Mouse (Mus musculus) gastrocnemius, postnatal 36 days (tissue): ENCODE results near the gene Phf12. TPM values are rescaled to one million over a fixed set of nuclear protein-coding genes. Genes with fewer than 3 reads are reported as not detected.

Experiments used
- DNase-seq, 2 experiments: peaks; one replicate each; pipeline ENCODE4 v3.0.0; 2022
- intact Hi-C: fragments of 180-260 bp; cut with DNase I; formaldehyde crosslinking; loops from one replicate; pipeline ENCODE4 v1.15.1; 2025
- total RNA-seq, 2 experiments: library from RNA; stranded (reverse); gene quantifications; 2 replicates each; pipeline ENCODE4 v1.2.3; 2021

The Phf12 gene
- total RNA-seq, 2 experiments from 2014 or later, result 10.7 to 14.1 TPM

- intact Hi-C loops, result loop anchor here (2.0 to 5.0 kb wide), 2 partner anchors 120 to 142 kb away; no protein-coding TSS in a partner anchor
- peak in 1 of 2 experiments; percentile 46 for DNase-seq
These were observed 15.4 kb upstream of the Phf12 start for GRCm38 (mm10) chr11:77967114-77967513.

- intact Hi-C loops, result loop anchor here (5.0 kb wide), 1 partner anchor 121 kb away; no protein-coding TSS in a partner anchor
- DNase-seq, result no peak
These were observed 13.8 kb upstream of the Phf12 start for GRCm38 (mm10) chr11:77968786-77969185.

DNA sequence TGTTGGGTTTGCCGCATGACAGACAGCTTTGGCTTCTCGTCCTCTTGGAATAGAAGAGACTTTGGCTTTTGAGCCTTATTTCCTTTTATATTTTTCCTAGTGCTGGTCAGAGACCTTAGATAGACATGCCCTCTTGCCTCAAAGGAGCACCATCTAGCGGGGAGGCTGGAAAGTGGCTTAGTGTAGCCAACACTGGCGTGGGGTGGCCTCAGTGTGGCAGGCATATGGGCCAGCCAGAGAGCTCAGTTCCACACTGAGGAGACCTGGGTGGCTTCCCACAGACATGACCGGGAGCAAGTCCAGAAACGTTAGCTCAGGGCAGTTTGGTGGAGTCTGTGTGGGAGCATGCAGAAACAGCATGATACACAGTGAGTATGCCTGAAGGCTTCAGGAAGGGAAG, 11.8 kb upstream of the Phf12 start:
- DNase-seq, result no peak
- intact Hi-C loops, result loop anchor here (5.0 kb wide), 1 partner anchor 233 kb away; no protein-coding TSS in a partner anchor

DNA sequence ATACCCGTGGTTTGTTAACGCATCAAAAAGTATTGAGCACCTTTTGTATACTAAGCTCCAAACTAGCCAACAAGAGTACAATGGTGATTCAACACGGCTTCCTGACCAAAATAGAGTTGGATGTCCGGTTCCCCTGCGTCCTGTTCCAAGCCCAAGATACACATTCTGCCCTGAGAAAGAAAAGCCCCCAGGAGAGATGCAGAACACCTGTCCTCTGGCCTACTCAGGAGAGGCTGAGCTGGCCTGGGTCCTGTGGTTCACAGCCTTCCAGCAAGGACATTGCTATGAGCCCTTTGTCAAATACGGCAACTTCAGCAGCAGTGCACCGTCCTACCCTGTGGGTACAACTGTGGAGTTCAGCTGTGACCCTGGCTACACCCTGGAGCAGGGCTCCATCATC, 9.0 kb upstream of the Phf12 start:
- intact Hi-C loops, result loop anchor here (5.0 kb wide), 1 partner anchor 236 kb away; no protein-coding TSS in a partner anchor

DNA sequence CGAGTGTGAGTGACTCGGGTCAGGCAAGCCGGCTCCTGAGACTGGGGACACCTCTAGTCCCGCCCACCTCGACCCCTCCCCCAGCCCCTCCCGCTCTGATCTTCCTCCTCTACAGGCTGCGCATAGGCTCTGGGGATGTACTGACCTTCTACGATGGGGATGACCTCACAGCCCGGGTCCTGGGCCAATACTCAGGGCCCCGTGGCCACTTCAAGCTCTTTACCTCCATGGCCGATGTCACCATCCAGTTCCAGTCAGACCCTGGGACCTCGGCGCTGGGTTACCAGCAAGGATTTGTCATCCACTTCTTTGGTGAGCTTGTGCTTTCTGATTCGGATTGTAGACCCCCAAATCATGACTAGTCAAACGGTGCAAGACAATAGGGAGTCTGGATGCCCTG, 8.2 kb upstream of the Phf12 start:
- DNase-seq, result no peak
- intact Hi-C loops, result loop anchor here (5.0 kb wide), 1 partner anchor 237 kb away; no protein-coding TSS in a partner anchor

More for the DNA sequence above, 9.0 kb upstream of the Phf12 start:
- DNase-seq, result no peak

GRCm38 (mm10) chr11:77975873-77976272, 6.7 kb upstream of the Phf12 start:
- no peak for DNase-seq
- intact Hi-C loops, result no loop called here

GRCm38 (mm10) chr11:77978161-77978560, 4.4 kb upstream of the Phf12 start:
- DNase-seq, result no peak
- intact Hi-C loops, result no loop called here

- no peak for DNase-seq
- intact Hi-C loops, result no loop called here
These were observed 3.2 kb upstream of the Phf12 start for GRCm38 (mm10) chr11:77979221-77979809.

DNA sequence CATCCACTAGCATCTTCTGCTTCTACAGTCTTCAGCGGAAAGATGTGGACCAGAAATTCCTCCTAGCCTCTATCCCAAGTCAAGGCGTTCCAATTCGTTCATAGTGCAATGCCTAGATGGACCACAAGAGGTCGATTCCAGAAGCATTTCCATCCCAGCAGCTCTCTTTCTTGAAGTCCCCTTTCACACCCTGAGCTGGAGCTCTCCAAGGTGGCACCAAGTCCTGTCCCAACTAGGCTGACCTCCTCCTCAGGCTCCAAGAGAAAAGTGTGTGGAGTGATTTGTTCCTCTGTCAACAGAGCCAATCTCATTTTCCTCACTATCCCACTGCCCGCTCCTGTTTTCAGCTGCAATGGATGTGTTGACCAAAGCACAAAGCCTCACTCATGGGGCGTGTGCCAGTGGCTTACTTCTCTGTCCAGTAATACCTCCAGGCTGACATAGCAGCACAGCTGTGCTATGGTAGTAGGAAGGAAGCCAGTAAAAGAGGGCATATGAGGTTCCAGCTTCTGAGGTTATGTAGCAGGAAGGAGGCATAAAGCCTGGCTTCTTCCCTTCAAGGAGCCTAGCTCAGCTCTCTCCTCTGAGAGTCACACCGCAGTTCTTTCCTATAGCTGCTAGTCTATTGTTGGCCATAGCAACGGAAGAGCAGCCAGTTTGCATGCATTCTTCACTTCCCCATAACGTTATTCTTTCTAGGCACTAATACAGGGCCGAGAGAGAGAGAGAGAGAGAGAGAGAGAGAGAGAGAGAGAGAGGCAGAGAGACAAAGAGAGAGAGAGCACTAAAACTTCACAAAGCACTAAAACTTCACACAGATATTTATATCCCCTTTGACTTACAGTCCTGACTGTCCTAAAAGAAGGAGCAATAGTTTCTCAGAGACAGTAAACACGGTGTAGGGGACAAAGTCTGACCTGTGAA, 2.0 kb upstream of the Phf12 start:
- intact Hi-C loops, result loop anchor here (5.0 kb wide), 1 partner anchor 197 kb away; the partner anchor contains the start of genes Nek8 and Tlcd1
- DNase-seq, result no peak

DNA sequence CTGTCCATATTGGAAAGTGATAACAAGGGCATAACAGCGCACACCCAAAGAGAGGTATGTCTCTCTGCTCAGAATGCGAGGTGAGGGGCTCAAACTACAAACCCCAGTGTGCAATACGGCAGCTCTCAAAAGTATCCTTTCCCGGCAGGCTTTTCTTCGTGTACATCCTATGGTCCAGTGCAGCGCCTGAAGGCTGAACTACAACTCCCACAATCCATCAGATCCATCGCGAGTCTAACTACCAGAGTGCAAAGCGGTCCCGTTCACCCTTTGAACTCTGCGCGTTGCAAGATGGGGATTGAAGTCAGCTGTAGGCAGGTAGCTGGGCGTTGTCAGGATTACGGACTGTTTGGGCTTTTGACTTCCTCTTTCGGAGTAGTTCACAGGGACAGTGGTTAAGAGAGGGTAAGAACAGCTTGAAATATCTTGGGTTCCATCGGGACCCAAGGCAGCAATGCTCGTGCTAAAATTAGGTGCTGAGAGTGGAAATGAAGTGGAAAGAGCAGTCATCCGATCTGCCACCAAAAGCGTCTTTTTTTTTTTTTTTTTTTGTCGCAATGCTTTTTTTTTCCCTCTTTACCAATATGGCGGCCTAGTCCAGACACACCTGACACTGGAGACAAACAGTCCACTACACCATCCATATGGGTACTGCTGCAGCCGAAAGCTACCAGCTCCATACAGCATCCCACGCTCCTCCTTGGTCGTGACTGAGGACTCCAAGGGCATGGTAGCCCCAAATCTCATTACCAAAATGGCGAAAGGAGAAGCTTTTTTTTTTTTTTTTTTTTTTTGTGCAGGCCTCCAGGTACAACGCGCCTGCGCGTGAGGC, 729 bp upstream of the Phf12 start:
- peak; percentile 81 to 84 for DNase-seq
- intact Hi-C loops, result loop anchor here (5.0 kb wide), 1 partner anchor 195 kb away; the partner anchor contains the start of genes Nek8 and Tlcd1

GRCm38 (mm10) chr11:77983191-77983936, 810 bp downstream of the Phf12 start:
- intact Hi-C loops, result loop anchor here (5.0 kb wide), 1 partner anchor 194 kb away; the partner anchor contains the start of genes Nek8 and Tlcd1
- DNase-seq, result no peak

DNA sequence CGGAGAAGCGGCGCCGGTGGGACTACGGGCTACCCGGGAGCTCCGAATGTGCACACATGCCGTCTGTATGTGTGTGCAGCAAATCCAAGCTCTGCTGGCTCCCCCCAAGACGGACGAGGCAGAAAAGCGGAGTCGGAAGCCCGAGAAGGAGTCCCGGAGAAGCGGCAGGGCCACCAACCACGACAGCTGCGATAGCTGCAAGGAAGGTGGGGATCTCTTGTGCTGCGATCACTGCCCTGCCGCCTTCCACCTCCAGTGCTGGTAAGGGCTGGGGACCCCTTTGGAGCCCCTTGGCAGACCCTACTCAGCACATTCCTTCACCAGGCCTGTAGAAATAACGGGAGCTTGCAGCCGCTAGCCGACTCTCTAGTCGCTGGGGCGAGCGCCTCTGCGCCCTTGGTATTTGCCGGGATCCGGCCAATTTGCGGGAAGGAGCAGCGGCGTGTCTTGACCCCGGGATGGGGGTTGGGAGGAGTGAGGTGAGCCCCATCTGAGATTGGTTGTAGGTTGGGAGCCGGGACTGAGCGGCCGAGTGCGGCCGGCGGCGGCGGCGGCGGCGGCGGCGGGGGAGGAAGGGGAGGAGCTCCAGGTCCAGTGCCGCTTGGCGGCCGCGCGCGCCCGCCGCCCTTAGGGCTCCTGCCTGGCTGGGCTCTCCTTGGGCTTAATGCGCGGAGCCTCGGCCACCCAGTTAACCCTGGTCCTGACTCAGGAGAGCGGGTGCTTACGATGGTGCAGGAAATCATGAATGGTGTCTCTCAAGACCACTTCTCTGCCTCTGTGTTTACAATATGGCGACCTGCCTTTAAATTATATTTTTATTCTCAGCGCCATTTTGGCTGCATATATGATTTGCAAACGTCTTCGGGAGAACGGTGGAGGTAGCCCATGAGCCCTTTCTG, 1.6 kb downstream of the Phf12 start:
- DNase-seq, result peak; percentile 49 to 62
- intact Hi-C loops, result loop anchor here (5.0 kb wide), 1 partner anchor 193 kb away; the partner anchor contains the start of genes Nek8 and Tlcd1

DNA sequence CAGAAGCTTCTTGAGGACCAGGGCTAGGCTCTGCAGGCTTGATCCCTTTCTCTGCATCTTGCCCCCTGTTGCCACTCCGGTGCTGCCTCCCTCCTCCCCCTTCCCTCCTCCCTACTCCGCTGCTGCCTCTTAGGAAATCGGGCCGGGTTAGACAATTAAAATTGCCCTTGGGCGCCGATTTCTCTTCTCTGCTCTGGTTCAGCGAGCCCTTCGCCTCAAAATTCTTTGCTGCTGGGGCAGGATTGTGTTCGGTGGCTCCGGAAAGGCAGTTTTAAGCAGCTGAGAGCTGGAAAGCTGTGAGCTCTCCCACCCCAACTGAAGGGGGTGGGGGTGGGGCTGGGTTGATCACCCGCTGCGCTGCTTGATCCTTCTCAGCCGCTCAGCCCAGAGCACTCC, 2.3 kb downstream of the Phf12 start:
- intact Hi-C loops, result loop anchor here (5.0 kb wide), 2 partner anchors 52 to 192 kb away; partner anchors contain the start of genes Flot2, Nek8 and Tlcd1
- DNase-seq, result no peak

DNA sequence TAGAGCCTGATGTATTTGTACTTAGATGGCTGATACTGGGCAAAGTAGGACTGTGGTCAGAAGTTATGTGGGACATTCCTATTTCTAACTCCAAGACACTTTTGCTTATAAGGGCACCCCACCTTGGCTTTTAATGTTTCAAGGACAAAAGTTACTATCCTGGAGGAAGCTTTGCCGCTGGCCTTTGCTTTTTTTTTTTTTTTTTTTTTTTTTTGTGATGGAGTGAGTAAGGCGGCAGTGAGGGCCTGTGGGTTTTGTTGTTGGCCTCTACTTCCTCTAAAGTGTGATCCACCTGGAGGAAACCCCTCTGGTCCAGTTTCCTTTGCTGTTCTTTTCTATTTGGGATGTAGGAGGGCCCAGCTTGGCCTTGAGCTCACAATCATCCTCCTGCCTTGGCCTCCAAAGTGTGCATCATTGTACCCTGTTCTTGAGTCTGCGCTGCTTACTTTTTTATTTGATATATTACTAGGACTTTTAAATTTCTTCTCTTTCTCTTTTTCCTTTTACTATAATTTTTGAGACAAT, 3.0 kb downstream of the Phf12 start:
- DNase-seq, result no peak
- intact Hi-C loops, result loop anchor here (5.0 kb wide), 1 partner anchor 52 kb away; the partner anchor contains the start of gene Flot2

DNA sequence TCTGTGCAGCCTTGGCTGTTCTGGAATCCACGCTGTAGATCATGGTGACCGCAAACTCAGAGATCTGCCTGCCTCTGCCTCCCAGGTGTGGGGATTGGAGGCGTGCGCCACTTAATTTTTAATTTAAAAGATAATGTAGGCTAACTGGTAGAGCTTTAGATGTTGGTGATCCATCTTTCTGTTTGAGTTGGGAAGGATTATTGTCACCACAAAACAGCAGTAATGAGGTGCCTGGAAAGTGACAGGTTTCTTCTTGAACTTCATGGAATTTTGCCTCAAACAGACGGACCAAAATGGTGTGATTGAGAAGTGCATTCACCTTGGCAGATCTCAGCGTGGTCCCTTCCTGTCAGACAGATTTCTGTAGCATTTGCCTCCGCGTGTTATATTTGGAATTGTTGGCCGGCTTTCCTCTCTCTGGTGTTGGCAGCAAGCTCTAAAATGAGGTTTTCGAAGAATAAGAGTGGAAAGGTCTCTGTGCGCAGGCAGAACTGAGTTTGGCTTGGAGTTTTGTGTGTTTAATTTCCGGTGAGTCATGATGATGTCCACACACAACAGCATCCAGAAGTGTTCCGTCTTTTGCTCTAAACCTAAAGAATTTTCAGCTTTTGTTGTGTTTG, 6.6 kb downstream of the Phf12 start:
- DNase-seq, result no peak
- intact Hi-C loops, result loop anchor here (5.0 kb wide), 1 partner anchor 48 kb away; the partner anchor contains the start of gene Flot2

- intact Hi-C loops, result no loop called here
- DNase-seq, result no peak
These were observed 13.0 kb downstream of the Phf12 start for GRCm38 (mm10) chr11:77995556-77995955.

DNA sequence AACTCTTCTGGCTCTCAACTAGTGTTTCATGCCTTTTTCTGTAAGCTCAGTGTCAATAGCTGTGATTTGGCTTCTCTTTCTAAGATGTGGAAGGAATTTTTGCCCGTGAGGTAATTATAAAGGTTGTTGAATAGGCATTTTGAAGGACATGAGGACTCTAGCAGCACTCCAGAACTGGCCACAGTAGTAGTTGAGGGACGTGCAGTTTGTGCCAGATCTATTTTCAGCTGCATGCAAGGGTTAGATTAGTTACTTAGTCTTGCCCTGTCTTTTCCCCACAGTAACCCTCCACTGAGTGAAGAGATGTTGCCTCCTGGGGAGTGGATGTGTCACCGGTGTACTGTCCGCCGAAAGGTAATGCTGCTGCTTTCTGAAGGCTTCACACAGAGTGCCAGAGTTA, 23.9 kb downstream of the Phf12 start:
- no peak for DNase-seq
- intact Hi-C loops, result no loop called here

GRCm38 (mm10) chr11:78019676-78020075, 37.1 kb downstream of the Phf12 start:
- DNase-seq, result peak; percentile 38 to 70
- intact Hi-C loops, result no loop called here
